Mouse (Mus musculus) c-Kit-positive CD71-positive TER-119-negative erythroid progenitor cells, embryonic 14.5 days (primary cell): ENCODE data around the gene Stam2.

Experiments
- DNase-seq: peaks from one replicate; pipeline ENCODE4 v3.0.0-alpha.2; 2013; ENCODE audit warnings: low read depth

The Stam2 gene

GRCm38 (mm10) chr2:52647255-52647998, 94.7 kb downstream of the Stam2 start:
- no peak for DNase-seq

- no peak for DNase-seq
Measured at GRCm38 (mm10) chr2:52643657-52644056, 98.4 kb downstream of the Stam2 start.
